Mouse (Mus musculus) Muller cell, postnatal 12 days (primary cell): Measurements from ENCODE around the gene Ttbk1.

ENCODE experiments used
- DNase-seq: peaks from one replicate; pipeline ENCODE4 v3.0.0-alpha.2; 2015; ENCODE audit errors: inconsistent ontology term

Gene Ttbk1

DNA sequence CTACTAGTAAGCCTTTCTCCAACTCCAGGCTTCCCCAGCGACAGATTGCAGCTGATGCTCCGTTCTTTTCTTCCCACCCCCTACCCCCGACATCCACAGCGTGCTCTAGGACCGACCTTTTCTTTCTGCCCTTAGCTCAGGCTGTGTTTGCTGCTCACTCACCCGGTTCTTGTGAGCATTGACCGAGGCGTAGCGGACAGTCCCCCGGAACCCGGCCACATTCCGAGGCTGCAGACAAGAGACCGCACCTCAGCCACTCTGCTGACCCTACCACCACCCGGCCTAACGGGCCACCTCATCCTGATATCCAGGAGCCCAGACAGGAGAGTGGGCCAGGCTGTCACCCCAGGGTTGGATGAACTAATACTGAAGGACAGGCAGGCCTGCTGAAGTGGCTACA lies 10.2 kb downstream of the Ttbk1 start:
- DNase-seq, result no peak

DNA sequence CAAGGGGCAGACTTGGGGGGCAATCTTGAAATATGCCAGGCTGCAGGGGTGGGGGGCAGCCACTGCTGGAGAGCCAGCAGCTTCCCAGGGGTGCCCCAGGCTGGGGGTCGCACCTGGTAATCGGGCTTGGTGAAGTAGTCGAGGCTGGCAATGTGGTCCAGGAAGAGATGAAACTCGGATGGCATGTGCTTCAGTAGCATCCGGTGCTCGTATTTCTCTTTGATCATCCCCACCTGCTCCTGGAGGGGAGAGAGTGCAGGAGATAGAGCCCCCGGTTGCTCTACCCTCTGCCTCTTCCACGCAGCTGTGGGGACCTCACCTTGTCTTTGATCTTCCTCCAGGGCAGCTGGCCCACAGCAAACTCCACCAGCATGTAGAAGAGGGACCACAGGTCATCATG lies 10.9 kb downstream of the Ttbk1 start:
- DNase-seq, result no peak

DNA sequence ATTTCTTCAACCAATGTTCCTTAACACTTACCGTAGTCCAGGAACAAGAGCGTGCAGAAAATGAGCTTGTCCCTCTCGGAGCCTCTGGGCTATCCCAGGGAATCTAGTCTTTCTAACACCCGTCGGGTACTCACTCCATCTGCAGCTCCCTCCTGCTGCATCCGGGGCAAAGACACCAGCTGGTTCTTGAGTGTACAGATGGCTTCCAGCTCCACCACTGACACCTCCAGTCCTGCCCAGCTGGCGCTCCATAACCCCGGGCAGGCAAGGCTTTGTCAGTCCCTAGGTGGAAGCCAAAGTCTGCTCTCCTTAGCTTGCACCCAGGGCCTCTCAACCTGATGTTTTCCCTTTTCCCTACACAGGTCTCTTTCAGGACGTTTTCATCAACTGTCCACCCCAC lies 19.6 kb downstream of the Ttbk1 start:
- DNase-seq, result no peak

DNA sequence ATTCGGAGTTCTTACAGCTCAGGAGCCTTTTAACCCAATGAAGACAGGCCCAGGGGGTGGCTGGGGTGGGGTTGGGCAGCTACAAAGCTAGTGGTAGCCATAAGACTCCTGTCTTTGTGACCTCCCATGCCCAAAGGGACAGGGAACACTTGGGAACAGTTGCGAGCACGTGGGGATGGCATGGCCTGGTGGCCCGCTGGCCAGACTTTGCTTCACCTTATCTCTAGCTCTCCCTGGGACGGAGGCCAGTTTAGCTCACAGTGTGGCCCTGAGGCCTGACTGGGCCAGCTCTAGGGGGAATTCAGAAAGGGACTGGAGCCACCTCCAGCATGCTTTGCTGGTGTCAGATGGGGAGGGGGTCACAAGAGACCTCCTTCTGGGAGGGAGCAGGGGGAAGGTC lies 25.2 kb downstream of the Ttbk1 start:
- DNase-seq, result no peak

DNA sequence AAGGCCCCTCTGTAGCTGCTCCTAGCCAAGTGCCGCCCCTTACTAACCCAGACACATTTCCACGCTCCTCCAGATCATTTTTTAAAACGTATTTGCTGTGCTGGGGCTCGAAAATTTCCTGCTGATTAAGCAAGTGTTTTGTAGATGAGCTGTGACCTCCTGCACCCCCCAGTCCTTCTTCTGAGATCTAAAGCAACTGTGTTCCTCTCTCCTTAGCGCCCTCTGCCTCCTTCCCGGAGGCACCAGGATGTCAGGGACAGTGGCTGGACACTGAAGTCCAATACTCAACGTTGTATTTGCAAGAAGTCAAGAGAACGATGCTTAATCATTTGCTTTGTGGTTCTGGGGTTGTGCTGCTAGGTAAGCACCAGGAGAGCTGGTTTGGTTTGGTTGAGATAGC lies 26.1 kb downstream of the Ttbk1 start:
- no peak for DNase-seq

DNA sequence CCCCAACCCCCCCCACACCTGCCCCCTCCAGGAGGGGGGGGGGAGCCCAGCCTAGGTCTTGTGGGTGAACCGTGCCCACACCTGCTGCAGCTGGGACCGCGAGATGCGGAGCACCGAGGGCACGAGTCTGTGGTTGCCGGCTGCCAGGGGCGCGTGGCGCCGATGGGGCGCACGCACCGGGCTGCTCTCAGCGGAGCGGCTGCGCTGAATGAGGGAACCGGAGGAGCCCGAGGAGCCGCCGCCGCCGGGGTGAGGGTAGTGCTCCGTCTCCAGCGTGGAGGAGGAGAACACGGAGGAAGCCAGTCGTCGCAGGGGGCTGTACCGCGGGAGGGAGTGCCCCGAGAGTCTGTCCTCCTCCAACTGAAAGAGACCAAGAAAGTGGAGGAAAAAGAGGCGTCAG lies 26.8 kb downstream of the Ttbk1 start:
- DNase-seq, result no peak

DNA sequence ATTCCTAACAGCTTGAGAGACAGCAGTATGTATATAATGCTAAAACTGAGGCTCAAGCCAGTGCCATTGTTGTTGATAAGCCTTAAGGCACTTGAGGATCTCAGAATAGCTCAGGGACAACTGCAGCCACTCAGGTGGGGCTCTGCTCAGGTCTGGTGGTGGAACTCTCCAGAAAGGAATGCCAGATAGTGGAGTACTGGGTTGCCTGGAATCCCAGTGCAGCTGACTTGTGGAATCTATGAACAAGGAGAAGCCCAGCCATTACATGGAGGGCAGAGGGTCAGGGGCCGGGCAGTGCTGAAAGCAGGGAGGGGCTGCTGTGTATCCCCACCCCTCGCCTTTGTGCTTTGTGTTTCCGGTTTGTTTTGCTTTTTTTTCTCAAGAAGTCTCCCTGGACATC lies 29.0 kb downstream of the Ttbk1 start:
- DNase-seq, result no peak

DNA sequence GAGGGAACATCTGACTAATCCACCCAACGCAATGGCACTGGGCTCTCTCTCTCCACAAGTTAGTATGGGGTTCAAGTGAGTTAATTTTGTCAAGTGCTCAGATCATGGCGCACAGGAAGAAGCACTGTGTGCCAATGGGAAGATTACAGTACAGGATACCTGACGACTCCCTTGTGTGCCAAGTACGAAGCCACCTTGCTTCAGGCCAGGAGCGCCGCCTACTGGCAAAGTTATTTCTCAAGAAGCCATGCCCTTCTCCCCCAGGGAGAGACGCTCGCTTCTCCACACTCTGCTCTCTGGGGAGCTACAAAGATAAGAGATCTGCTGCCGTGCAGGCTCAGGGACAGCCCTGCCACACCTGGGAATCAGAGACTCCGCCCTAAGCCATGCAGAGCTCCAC lies 29.7 kb downstream of the Ttbk1 start:
- no peak for DNase-seq

DNA sequence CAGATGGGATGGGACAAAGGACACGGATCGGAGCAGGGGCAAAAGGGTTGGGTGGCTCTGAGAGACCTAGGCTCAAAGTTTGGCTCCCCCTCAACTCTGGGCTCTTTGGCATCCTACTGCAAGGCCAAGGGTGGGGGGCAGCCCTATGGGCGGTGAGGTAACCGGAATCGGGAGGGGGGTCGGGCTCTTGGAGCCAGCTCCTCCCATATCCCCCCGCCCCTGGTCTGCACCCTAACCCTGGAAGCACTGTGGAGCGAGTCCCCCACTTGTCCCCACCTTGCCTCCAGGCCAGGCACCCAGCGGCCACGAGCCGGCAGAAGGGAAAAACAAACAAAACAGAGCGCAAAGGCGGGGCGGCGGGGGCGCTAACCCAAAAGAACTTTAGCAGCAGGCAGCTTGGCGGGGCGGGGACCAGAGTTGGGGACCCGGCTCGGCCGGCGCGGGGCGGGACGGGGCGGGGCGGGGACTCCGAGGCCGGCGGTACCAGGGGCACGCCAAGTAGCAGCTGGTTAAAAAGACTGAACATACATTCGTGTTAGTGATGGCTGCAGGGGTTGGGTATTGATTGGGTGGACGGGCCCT lies 32.3 kb downstream of the Ttbk1 start:
- peak; percentile 60 for DNase-seq

DNA sequence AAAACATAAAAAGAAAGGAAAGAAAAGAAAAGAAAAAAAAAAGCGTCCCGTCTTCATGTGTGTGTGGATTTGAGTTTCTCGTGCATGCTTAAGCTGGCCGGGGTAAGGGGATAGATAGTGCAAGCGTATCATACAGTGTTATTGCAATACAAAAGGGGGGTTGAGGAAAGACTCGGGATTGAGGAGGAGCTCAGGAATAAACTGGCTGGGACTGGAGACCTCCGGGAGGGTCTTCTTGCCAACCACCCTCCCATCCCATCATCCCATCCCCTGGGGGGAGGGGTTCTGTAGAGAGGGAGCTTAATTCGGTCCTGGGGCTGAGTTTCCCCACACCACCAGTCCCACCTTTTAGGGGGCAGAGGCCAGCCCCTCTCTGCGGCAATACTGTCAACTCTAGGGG lies 32.9 kb downstream of the Ttbk1 start:
- DNase-seq, result no peak

DNA sequence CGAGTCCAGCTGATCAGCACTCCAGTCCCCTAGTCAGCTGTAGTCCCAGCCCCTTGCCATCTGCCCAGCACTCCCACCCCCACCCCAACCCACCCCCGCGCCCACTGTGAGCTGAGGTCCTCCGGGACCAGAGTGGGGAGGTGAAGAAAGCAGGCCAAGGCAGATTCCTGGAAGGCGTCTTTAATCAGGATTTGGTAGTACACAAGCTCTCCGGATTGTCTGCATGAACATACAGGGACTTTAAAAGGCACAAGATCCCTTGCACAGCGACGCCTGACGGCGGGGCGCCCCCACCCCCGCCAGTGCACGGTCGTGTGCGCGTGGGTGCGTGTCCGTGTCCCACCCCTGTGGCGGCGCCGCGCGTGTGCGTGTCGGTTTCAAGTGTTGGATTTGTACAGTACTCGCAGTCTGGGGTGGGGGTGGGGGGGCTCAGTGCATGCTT lies 33.5 kb downstream of the Ttbk1 start:
- DNase-seq, result no peak

DNA sequence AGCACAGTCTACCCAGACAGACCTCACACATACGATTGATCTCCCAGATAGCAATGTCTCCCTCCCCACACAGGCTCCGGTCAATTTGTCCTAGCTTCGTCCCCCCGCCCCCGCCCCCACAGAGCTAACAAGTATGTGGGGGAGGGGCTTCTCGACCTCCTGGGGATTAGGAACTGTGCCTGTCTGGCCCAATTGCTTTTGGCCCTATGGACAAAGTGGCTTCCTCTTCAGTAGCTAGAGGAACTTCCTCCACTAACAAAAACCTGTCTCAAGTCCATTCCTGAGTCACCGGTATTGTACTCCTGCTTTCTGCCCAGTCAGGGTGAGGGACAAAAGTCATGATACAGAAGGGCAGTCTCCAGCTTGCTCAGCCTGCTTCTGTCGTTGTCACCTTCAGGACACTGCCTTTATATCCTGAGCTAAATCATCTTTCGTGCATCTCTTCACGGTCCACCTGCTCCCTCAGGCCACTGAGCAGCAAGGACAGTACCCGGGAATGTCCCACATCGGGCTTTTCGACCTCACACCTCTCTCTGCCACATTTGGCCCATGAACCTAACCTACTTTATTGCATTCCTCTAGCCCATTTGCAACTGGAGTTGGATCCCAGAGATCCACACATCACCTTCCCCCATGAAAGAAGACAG lies 34.0 kb downstream of the Ttbk1 start:
- no peak for DNase-seq

DNA sequence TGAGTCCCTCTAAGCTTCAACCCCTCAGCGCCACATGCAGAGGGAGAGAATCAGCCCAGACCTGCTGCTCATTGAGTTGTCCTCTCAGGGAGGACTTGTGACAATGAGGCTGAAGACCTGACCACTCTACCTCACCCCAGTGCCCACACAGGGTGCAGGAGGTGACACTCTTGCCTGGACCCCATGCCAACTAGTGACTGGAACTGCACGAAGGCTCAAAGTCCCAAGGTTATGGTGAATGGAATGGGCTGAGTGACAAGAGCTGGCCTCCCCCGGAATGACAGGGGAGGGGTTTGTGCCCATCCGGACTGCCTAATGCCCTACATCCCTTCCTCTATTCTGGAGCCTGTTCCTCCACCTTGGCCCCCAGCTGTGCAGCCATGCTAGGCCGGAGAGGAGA lies 34.8 kb downstream of the Ttbk1 start:
- DNase-seq, result no peak

DNA sequence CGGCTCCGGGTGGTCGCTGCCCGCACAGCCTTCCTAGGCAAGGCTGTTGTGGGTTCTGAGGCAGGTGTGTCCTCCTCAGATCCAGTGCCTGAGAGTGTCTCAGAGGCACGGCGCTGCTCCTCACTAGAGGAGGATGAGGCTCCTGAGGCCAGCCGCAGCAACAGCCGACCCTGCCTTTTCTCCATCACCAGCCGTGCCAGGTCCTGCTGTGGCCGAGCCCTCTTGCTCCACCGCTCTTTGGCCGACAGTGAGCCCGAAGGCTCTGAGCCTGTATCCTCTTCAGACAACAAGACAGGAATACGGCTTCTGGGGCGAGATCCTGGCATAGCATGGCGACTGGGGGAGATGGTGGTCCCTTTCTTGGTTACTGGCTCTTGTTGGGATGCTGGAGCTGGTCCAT lies 41.2 kb downstream of the Ttbk1 start:
- no peak for DNase-seq

DNA sequence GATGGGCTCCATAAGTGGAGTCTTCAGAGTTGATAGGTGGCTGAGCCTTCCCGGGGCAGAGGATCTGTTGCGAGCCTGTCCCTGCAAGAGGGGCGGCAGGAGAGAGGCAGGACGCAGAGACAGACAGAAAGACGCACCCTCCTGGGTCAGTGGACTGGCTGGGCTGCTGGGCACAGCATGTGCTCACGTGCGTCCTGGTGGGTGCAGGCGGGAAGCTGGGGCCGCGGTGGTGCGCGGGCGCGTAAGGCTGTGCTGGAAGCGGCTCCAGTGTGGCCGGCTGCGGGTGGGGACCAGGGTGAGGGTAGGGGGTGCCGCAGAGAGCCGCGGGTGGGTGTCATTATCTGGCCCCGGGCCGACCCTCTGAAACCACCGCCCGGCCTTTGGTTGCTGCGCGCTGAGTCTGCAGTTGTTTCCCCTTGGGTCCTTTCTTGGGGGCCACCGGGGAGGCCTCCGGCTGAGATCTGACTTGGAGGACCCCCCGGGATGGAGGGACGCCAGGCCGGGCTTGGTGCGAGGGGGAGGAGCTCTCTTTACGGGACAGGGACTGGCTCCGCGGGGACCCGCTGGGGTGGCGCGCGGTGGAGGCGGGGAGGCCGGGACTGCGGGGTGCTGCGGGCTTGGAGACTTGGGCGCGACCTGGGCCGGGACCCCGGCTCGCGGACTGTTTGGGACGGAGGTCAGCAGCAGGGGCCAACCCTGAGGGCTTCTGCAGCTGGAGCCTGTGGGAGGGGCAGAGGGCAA lies 42.5 kb downstream of the Ttbk1 start:
- DNase-seq, result no peak

DNA sequence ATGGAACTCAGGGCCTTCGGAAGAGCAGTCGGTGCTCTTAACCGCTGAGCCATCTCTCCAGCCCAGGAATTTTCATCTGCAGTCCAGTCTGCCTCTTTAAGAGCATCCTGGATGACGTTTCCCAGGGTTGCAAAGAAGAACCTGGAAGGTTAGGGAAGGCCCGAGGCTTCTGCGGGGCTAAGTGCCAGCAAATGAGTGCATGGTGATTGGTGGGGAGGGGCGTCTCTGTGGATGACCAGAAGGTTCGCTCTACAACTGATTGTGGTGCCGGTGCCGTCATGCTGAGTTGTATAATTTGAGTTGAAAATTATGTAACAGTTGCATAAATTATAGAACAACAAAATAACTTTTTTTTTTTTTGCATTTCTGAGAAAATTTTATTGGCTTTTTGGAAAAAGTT lies 48.3 kb downstream of the Ttbk1 start:
- DNase-seq, result no peak

DNA sequence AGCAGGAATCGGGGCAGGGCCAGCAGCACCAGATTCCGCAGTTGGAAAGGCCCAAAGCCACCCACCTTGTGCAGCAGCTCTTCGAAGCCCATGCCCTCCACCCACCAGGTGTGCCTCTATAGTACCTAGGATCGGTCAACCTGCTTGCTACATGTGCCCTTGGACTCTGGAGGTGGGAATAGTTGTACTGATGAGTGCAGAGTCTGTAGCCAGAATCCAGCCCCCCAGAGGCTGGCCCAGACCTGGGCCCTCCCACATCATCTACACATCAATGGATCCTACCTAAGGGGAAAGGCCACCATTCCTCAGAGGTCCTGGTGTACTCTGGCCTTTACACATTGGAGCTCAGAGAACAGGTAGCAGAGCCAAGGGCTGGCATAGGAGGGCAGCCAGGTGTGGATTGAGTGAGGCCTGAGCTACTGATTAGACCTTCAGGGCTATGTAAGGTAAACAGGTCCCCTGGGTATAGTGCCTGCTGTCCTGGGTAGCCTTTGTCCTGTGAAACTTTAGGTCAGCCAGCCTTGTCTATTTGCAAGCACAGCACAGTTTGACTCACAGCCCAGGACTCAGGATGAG lies 49.1 kb downstream of the Ttbk1 start, which contains the start of gene Slc22a7:
TSS of gene Slc22a7 (minus strand) at position 160 of the 576 bp plus-strand sequence.
- no peak for DNase-seq

DNA sequence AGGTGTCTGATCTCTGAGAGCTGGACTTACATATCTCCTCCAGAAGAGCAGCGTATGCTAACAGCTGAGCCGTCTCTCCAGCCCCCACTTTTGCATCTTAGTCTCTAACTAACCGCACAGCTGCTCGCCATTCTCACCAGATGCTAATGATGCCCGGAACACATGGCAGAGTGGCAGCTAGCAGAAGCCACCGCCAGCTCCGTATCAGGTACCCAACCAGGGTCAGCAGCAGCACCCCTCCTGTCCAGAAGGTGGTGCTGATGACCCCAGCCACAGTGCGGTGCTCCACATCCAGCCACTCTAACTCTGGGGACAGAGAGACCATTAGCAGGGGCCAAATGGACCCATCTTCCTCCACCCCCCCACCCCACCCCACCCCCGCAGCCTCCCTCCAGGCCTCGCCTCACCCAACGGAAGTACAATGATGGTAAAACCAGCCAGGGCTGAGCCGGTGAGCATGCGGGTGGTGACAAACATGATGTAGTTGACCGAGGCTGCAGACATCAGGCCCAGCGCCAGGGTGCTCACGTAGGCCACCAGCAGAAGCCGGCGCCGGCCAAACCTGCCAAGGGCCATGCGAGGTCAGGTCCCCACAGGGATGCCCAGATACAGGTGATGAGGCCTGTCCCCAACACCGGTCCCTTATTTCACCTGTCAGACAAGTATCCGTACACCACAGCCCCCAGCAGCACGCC lies 50.7 kb downstream of the Ttbk1 start:
- no peak for DNase-seq

DNA sequence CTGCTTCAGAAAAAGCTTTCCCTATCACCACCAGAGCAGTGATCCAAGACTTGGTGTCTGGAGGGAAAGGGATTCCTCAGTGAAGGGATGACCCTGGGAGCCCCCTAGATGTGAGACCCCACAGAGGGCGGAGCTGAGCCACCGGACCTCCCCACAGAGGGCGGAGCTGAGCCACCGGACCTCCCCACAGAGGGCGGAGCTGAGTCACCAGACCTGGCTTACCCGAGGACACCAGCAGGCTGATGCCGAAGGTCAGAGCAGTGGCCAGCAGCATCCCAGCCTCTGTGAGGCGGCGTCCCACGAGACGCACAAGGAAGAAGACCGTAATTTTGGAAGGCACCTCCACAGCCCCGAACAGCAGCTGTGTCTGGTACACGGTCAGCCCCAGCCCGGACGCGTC lies 53.8 kb downstream of the Ttbk1 start:
- DNase-seq, result no peak

DNA sequence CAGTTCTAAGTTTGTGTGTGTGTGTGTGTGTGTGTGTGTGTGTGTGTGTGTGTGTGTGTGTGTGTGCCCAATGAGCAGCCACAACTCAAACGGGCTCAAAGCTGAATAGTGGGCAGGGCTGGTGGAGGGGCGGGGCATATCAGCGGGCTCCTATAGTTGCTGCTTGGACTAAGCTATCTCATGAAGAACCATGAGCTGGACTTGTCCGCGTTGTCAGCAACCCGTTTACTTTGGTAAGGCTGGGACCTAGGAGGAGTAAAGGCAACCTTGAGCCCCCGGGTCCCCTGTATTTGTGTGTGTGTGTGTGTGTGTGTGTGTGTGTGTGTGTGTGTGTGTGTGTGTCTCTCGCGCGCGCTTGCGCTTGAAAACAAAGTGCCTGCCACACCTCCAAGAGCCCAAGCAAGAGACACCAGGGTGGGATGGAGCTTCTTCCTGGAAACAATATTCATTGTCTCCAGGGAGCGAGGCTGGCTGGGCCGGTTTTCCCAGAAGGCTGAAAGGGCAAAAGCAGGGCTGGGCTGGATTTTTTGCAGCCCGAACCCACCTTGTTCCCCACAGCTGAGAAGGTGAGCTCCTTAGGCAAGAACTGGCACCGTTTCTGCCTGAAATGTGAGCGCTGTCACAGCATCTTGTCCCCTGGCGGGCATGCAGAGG lies 58.6 kb downstream of the Ttbk1 start, which contains the start of gene Crip3:
TSS of gene Crip3 (plus strand) at position 166 of the 654 bp plus-strand sequence.
- DNase-seq, result peak; percentile 38

DNA sequence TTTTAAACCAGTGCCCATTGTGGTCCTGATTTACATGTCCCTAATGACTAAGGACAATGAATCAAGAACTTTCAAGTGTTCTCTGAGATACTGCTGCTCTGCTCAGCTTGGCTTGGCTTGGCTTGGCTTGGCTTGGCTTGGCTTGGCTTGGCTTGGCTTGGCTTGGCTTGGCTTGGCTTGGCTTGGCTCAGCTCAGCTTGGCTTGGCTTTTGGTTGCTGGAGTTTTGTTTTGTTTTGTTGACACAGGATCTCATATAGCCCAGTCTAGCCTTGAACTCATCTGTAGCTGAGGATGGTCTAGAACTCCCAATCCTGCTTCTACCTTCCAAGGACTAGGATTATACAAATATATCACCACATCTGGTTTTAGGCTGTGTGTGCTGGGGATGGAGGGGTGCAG lies 61.0 kb downstream of the Ttbk1 start:
- DNase-seq, result no peak

DNA sequence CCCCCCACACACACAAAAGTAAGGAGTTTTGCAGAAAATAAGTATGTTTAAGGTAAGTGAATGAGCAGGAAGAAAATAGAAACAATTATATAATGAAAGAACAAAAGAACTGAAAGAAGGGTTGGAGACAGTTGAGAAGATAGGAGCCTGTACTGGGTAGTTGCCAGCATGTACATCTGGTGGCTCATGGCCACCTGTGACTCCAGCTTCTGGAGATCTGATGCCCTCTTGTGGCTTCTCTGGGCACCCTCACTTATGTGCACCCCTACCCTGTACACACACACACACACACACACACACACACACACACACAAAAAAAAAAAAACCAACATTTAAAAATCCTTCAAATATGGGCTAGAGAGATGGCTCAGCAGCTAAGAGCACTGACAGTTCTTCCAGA lies 67.8 kb downstream of the Ttbk1 start:
- DNase-seq, result no peak
